Mouse (Mus musculus) kidney, postnatal 10 days (tissue): ENCODE results near the gene Gm20479.

ENCODE experiments used
- DNase-seq: peaks from one replicate; pipeline ENCODE4 v3.0.0; 2021; ENCODE audit warnings: mixed read lengths

Gene Gm20479

DNA sequence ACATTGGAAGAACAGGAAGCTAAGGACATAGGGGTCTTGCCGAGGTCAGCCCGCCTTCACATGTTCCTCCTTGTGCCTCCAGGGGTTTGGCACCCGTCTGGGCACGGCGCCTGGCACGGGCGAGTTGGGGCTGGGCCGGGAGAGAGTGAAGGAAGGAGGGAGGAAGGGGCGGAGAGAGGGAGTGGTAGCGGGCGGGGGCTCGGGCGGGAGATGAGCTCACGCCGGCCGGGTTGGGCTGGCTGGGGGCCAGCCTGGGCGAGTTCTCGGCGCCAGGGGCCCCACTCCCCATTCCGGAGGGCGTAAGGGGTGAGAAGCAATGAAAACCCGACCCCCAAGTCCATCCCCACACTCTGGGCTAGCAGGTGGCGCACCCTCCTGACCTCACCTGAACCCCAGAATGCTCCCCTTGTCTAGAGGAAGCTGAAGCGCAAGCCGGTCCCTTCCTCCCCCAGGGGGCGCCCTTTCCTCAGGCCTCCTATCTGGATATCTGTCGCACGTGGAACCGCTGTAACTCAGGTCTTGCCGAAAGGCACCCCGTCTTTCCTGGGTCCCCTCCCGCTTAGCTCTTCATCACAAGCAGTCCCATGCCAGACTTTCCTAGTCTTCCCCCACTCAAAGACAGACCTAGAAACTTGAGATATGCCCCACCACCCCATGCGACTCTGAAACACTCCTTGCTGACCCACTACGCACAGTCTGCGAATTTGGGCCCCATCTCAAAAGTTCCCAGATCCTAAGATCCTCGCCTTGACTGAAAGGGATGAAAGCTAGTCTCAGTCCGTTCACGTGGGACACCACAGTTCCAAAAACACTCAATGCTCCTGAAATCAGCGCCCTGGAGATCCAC lies 24.6 kb downstream of the Gm20479 start:
- peak; percentile 97 for DNase-seq

DNA sequence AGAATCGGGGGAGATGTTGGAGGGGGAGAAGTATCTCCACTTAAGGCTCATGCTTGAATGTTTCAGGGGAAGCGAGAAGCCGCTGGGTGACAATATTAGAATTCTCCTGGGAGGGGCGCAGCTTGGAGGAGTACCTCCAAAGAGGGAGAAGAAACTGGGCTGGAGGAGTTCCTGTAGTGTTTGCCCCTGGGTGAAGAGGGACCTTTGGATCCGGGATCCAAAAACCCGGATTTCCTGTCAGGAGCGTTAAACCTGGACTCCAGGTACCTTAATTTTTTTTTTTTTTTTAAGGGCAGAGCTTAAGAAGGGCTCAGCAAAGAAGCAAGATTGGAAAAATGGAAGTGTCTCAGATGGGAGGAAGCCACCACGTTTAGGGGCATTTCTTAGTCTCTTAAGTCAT lies 25.4 kb downstream of the Gm20479 start:
- DNase-seq = no peak

DNA sequence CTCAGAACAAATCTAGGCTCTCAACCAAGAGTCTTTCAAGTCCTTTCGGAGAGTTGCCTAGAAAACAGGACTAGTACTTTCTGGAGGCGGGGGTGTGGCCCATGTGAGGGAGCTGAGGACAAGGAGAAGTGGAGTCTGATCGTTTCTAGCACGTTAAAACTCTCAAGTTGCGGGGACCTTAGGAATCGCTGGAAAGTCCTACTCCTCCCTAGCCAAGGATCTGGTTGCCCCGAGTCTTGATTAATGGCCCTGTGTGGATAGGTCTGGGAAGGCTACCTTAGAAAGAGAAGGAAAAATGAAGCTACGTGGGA lies 25.7 kb downstream of the Gm20479 start:
- DNase-seq = peak; percentile 68

DNA sequence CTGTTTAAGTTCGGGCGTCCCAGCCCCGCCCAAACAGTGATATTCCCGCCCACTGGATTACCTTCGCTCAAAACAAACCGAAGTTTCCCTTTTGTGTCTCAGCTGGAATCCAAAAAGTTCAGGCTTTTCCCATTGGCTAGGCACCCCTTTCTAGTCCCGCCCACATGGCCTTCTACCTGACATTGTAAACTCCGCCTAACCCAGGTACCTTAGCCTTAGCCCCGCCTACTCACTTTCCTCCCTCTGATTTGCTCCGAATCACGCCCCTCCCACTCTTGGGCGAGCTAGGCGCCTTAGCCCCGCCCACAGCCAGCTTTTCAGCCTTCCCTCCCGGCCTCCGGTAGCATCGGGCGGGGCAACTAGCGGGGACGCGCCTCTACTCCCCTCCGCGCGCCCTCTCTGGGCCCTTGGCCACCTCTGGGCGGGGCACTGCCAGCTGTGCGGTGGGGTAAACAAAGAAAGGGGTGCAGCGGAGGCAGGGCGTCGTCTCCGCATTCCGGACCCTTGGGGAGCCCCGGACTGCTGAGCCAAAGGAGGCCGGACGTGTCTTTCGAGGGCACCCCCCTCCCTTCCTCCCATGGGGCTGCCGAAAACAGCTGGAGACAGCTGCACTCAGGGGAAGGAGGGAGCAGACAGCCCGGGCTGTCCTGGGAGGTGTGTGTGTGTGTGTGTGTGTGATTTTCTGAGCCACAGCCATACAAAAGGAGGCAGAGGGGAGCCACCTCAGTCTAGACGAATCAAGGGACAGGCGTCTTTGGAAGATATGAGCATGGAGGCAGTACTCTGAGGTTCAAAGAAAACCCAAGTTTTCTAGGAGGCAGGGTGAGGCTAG lies 26.3 kb downstream of the Gm20479 start:
- DNase-seq = peak; percentile 98

GRCm38 (mm10) chr7:27329981-27330380 lies 27.2 kb downstream of the Gm20479 start:
- DNase-seq = no peak

DNA sequence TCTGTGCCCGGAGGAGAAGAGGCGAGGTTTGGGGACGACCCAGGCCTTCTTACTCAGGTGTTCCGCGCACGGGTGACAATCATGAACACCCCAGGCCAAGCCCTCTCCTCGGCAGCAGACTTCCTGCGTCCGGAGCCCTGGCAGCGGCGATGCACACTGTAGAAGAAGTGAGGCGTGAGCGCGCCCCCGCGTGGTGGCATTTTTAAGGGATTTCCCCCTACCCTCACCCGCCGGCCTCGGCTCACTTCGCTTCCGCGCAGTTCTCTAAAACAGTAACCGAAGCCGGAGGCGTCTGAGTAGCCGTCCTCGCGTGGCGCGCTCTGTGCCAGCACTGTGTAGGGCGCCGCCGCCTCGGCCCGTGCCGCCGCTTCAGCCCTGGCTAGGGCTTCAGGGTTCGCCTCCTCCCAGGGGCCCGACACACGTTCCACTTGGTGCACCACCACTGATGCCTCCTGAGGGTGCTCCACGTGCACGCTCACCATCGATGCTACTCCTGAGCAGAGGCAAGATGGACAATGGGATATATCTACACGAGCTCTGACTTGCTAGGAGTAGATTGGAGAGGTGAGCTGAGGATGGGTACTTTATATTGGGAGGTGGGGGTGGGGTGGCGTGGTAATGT lies 27.8 kb downstream of the Gm20479 start:
- peak; percentile 95 for DNase-seq

GRCm38 (mm10) chr7:27328648-27329047 lies 28.6 kb downstream of the Gm20479 start:
- DNase-seq = peak; percentile 68

GRCm38 (mm10) chr7:27328161-27328560 lies 29.1 kb downstream of the Gm20479 start:
- DNase-seq = no peak

- DNase-seq = no peak
Observed at GRCm38 (mm10) chr7:27327500-27327899, 29.7 kb downstream of the Gm20479 start.

- peak; percentile 72 for DNase-seq
Observed at GRCm38 (mm10) chr7:27326101-27326880, 30.9 kb downstream of the Gm20479 start.

GRCm38 (mm10) chr7:27325697-27326096 lies 31.5 kb downstream of the Gm20479 start:
- DNase-seq = peak; percentile 89

DNA sequence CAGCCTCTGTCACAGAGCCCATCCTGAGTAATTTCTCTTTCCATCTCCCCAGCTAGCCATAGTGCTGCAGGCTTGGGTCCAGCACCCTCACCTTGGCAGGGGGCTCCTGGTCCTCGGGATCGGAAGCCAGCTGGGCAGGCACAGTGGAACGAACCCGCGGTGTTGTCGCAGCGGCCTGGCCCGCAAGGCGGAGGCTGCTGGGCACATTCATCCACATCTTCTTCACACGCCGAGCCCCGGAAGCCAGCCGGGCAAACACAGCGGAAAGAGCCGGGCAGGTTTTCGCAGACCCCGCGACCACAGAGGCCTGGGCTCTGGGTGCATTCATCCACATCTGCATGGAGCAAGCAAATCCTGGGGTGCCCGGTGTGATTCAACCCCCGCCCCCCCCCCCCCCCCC lies 32.3 kb downstream of the Gm20479 start:
- DNase-seq = no peak

- no peak for DNase-seq
Observed at GRCm38 (mm10) chr7:27324161-27324560, 33.1 kb downstream of the Gm20479 start.

DNA sequence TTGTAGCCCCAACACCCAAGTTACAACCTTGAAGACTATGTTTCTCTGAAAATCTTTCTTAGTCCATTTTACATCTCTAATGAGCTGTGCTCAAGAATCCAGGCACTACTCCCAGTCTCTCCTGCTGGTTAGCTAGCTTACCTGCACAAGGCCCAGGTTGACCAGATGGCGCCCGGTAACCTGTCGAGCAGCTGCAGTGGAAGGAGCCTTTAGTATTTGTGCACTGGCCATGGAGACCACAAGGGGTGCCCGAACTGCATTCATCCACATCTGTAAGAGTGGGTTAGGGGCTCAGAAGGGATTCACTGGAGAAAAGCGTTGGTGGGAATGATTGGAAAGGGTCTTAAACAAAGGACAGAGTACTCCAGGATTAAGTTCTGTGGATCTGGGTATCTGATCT lies 34.2 kb downstream of the Gm20479 start:
- DNase-seq = no peak

GRCm38 (mm10) chr7:27322291-27322690 lies 34.9 kb downstream of the Gm20479 start:
- DNase-seq = no peak

DNA sequence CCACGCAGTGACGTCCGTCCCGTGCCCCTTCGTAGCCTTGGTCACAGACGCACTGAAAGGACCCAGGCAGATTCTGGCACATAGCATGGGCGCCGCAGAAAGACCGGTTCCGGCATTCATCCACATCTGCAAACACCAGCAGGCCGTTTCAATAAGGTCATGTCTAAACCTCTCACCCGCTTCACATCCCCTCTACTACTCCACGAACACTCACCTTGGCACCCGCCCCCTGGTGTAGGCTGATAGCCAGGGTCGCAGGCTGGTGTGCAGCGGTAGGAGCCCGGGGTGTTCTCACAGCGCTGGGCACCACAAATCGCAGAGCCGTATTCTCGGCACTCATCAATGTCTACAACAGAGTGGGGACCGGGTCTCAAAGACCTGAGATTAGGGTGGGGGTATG lies 37.8 kb downstream of the Gm20479 start:
- no peak for DNase-seq

DNA sequence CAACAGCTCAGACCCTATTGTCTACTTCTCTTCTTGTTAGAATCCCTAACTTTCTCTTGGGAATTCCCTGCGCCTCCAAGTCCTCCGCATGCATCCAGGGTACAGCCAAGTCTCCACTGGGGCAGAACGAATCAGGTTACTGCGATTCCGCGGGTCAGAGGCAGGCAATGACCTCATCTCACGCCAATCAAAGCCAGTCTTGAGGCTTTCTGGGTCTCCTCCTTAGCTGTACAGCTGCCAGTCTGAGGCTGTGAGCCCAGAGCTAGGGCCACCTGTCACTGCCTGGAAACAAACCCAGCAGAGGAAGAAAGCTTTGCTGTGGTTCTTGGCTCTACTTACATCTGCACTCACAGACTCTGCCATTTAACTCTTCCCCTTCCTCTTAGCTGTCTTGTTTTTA lies 41.3 kb downstream of the Gm20479 start:
- no peak for DNase-seq

DNA sequence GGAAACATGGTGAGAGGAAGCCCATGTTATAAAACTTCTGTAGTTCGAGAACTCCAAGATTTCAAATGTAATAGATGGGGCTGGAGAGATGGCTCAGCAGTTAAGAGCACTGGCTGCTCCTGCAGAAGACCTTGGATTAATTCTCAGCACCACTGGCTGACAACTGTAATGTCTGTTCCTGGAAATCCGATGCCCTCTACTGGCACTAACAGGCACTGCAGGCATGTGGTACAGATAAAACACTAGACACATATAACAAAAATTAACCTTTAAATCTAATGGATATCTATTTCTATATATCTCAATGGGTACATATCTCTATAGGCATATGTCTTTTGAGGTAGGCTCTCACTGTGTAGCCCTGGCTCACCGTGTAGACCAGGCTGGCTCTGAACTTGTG lies 42.8 kb downstream of the Gm20479 start:
- no peak for DNase-seq

GRCm38 (mm10) chr7:27311651-27312284 lies 45.5 kb downstream of the Gm20479 start:
- no peak for DNase-seq

GRCm38 (mm10) chr7:27310996-27311535 lies 46.2 kb downstream of the Gm20479 start:
- no peak for DNase-seq

DNA sequence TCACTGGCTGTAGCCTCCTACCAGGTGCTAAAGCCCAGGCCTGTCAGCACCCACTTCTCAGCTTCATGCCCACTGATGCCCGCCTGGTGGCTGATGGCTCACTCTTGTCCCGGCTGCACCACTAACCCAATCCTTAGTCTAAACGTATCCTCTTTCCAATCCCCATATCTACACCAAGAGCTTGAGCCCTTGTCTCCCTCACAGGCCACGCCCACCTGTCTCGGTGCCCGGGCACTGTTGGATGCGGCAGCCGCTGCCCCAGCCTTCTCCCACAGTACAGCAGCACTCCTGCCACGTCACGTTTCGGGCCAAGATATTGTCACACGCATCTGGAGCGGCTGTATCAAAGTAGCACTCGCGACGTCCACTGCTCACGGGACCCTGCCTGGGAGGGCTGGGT lies 46.9 kb downstream of the Gm20479 start:
- peak; percentile 68 for DNase-seq

GRCm38 (mm10) chr7:27309832-27310231 lies 47.4 kb downstream of the Gm20479 start:
- DNase-seq = no peak
